Mouse (Mus musculus): ENCODE measurements around the gene Tbl1xr1. TPM values are rescaled to one million over a fixed set of nuclear protein-coding genes. Genes with fewer than 3 reads are reported as not detected.

The Tbl1xr1 gene
- total RNA-seq, 4 experiments from 2014 or later: 65.0 to 75.4 (median 69.2) TPM

- DNase-seq (ENCODE audit: low spot score): peak; percentile 41
These were observed 14.2 kb downstream of the Tbl1xr1 start for GRCm38 (mm10) chr3:22090431-22091265.

GRCm38 (mm10) chr3:22091266-22091550, 14.8 kb downstream of the Tbl1xr1 start:
- no peak for DNase-seq (ENCODE audit: low spot score)

- no peak for DNase-seq (ENCODE audit: low spot score)
These were observed 15.2 kb downstream of the Tbl1xr1 start for GRCm38 (mm10) chr3:22091681-22092080.

- no peak for DNase-seq (ENCODE audit: low spot score)
These were observed 16.3 kb downstream of the Tbl1xr1 start for GRCm38 (mm10) chr3:22092784-22093183.

GRCm38 (mm10) chr3:22103986-22104515, 27.6 kb downstream of the Tbl1xr1 start:
- DNase-seq (ENCODE audit: low spot score): no peak

- no peak for DNase-seq (ENCODE audit: low spot score)
These were observed 29.0 kb downstream of the Tbl1xr1 start for GRCm38 (mm10) chr3:22105471-22105870.

- no peak for DNase-seq (ENCODE audit: low spot score)
These were observed 31.6 kb downstream of the Tbl1xr1 start for GRCm38 (mm10) chr3:22108013-22108412.

- DNase-seq (ENCODE audit: low spot score): no peak
These were observed 33.2 kb downstream of the Tbl1xr1 start for GRCm38 (mm10) chr3:22109651-22110050.

- DNase-seq (ENCODE audit: low spot score): no peak
These were observed 37.3 kb downstream of the Tbl1xr1 start for GRCm38 (mm10) chr3:22113773-22114172.

GRCm38 (mm10) chr3:22115221-22115620, 38.8 kb downstream of the Tbl1xr1 start:
- no peak for DNase-seq (ENCODE audit: low spot score)

- DNase-seq (ENCODE audit: low spot score): no peak
These were observed 39.2 kb downstream of the Tbl1xr1 start for GRCm38 (mm10) chr3:22115678-22116077.

GRCm38 (mm10) chr3:22116188-22116587, 39.7 kb downstream of the Tbl1xr1 start:
- DNase-seq (ENCODE audit: low spot score): no peak

GRCm38 (mm10) chr3:22121741-22122140, 45.3 kb downstream of the Tbl1xr1 start:
- DNase-seq (ENCODE audit: low spot score): no peak

- DNase-seq (ENCODE audit: low spot score): no peak
These were observed 46.7 kb downstream of the Tbl1xr1 start for GRCm38 (mm10) chr3:22123145-22123544.

- no peak for DNase-seq (ENCODE audit: low spot score)
These were observed 49.9 kb downstream of the Tbl1xr1 start for GRCm38 (mm10) chr3:22126251-22126826.

- DNase-seq (ENCODE audit: low spot score): no peak
These were observed 54.8 kb downstream of the Tbl1xr1 start for GRCm38 (mm10) chr3:22131277-22131676.

- DNase-seq (ENCODE audit: low spot score): no peak
These were observed 57.2 kb downstream of the Tbl1xr1 start for GRCm38 (mm10) chr3:22133626-22134025.

GRCm38 (mm10) chr3:22137793-22138579, 61.5 kb downstream of the Tbl1xr1 start:
- DNase-seq (ENCODE audit: low spot score): no peak

- DNase-seq (ENCODE audit: low spot score): no peak
These were observed 62.2 kb downstream of the Tbl1xr1 start for GRCm38 (mm10) chr3:22138580-22139099.

GRCm38 (mm10) chr3:22140111-22140658, 63.7 kb downstream of the Tbl1xr1 start:
- no peak for DNase-seq (ENCODE audit: low spot score)

- DNase-seq (ENCODE audit: low spot score): no peak
These were observed 65.7 kb downstream of the Tbl1xr1 start for GRCm38 (mm10) chr3:22141984-22142719.

All from heart, adult 8-10 months (tissue).